Mouse (Mus musculus) ES-Bruce4 (cell line): Measurements from ENCODE around the gene Sipa1l2.

Experiments used
- CTCF ChIP-seq: IDR thresholded peaks from one replicate; pipeline ENCODE4 v1.8.1; 2011; ENCODE audit warnings: low read depth, low read length
- POLR2A ChIP-seq: IDR thresholded peaks from one replicate; pipeline ENCODE4 v1.8.1; 2011; ENCODE audit warnings: low read length; ENCODE audit not compliant: insufficient read depth

DNA sequence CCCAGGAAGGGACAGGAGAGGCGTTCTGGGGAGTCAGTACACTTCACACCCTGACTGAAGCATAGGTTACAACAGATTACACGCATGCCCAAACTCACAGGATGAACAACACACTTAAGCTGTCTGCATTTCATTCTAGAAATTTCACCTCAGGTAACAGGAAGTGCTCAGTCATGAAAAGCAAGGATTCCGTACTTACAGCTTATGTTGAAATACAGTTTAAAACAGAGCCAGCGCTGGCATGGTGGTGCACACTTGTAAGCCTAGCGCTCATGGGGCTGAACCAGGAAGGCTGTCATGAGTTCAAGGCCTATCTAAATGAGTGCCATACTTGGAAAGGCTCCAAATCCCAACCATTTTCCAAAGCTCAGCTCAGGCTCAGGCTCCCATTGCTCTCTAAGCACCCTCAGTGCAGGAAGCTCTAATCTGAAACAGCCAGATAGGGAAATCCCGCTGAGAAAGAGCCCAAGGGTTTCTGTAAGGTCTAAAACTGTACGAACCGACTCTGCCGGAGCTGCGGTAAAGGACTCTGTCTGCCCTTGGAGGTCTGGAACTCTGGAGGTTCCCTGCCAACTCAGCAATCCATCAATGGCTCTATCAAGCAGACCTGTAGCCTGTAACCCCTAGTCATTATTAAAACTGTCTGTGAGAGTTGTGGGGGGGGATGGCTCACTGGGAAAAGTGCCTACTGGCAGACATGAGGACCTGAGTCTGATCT, 12.1 kb downstream of the Sipa1l2 start:
- TF ChIP-seq CTCF (no peak), POLR2A (no peak)
